Mouse (Mus musculus) left cerebral cortex, postnatal 10 days (tissue): Measurements from ENCODE around the gene Bnc2. TPM values are rescaled to one million over a fixed set of nuclear protein-coding genes. Genes with fewer than 3 reads are reported as not detected.

Source experiments
- DNase-seq, 2 experiments: peaks; one replicate each; pipeline ENCODE4 v3.0.0; 2021 to 2022; ENCODE audit warnings: low spot score in 2 of 2, mixed read lengths in 1 of 2; ENCODE audit errors: extremely low spot score in 1 of 2
- intact Hi-C: fragments of 180-260 bp; cut with DNase I; formaldehyde crosslinking; loops from one replicate; pipeline ENCODE4 v1.15.1; 2025
- total RNA-seq, 2 experiments: library from RNA; stranded (reverse); gene quantifications; 2 replicates each; pipeline ENCODE4 v1.2.3; 2021

Gene Bnc2
- total RNA-seq, 2 experiments from 2014 or later: 2.3 to 3.8 TPM

GRCm38 (mm10) chr4:84456853-84457249, 218.2 kb downstream of the Bnc2 start:
- intact Hi-C loops: no loop called here
- no peak for DNase-seq

GRCm38 (mm10) chr4:84456198-84456852, 218.8 kb downstream of the Bnc2 start:
- intact Hi-C loops: no loop called here
- DNase-seq: no peak

GRCm38 (mm10) chr4:84454493-84454892, 220.6 kb downstream of the Bnc2 start:
- intact Hi-C loops: no loop called here

GRCm38 (mm10) chr4:84453586-84453985, 221.5 kb downstream of the Bnc2 start:
- no peak for DNase-seq
- intact Hi-C loops: no loop called here

More at GRCm38 (mm10) chr4:84454493-84454892, 220.6 kb downstream of the Bnc2 start:
- DNase-seq: no peak

GRCm38 (mm10) chr4:84452642-84453041, 222.4 kb downstream of the Bnc2 start:
- no peak for DNase-seq
- intact Hi-C loops: no loop called here

GRCm38 (mm10) chr4:84449246-84450005, 225.6 kb downstream of the Bnc2 start:
- no peak for DNase-seq
- intact Hi-C loops: no loop called here

- no peak for DNase-seq
- intact Hi-C loops: no loop called here
These were observed 241.8 kb downstream of the Bnc2 start for GRCm38 (mm10) chr4:84433324-84433723.

- DNase-seq: no peak
- intact Hi-C loops: no loop called here
These were observed 243.2 kb downstream of the Bnc2 start for GRCm38 (mm10) chr4:84431677-84432515.

- intact Hi-C loops: no loop called here
- DNase-seq: no peak
These were observed 247.1 kb downstream of the Bnc2 start for GRCm38 (mm10) chr4:84427955-84428354.

- no peak for DNase-seq
- intact Hi-C loops: no loop called here
These were observed 263.6 kb downstream of the Bnc2 start for GRCm38 (mm10) chr4:84411431-84411830.

GRCm38 (mm10) chr4:84407328-84408028, 267.6 kb downstream of the Bnc2 start:
- intact Hi-C loops: no loop called here
- DNase-seq: no peak

- intact Hi-C loops: no loop called here
- no peak for DNase-seq
These were observed 271.5 kb downstream of the Bnc2 start for GRCm38 (mm10) chr4:84403356-84404145.

- intact Hi-C loops: no loop called here
- DNase-seq: no peak
These were observed 286.1 kb downstream of the Bnc2 start for GRCm38 (mm10) chr4:84388991-84389390.

GRCm38 (mm10) chr4:84385156-84385555, 289.9 kb downstream of the Bnc2 start:
- intact Hi-C loops: no loop called here
- DNase-seq: no peak

GRCm38 (mm10) chr4:84379289-84379688, 295.8 kb downstream of the Bnc2 start:
- intact Hi-C loops: no loop called here
- DNase-seq: no peak

GRCm38 (mm10) chr4:84377513-84377912, 297.6 kb downstream of the Bnc2 start:
- intact Hi-C loops: no loop called here
- DNase-seq: no peak

- DNase-seq: no peak
- intact Hi-C loops: no loop called here
These were observed 312.7 kb downstream of the Bnc2 start for GRCm38 (mm10) chr4:84362337-84362823.

GRCm38 (mm10) chr4:84361165-84361564, 313.9 kb downstream of the Bnc2 start:
- intact Hi-C loops: no loop called here
- no peak for DNase-seq
